Mouse (Mus musculus): ENCODE data around the gene Prr5. TPM values are rescaled to one million over a fixed set of nuclear protein-coding genes. Genes with fewer than 3 reads are reported as not detected.

Gene Prr5
- polyA plus RNA-seq, 1 experiment from 2014 or later, result 9.2 TPM

DNA sequence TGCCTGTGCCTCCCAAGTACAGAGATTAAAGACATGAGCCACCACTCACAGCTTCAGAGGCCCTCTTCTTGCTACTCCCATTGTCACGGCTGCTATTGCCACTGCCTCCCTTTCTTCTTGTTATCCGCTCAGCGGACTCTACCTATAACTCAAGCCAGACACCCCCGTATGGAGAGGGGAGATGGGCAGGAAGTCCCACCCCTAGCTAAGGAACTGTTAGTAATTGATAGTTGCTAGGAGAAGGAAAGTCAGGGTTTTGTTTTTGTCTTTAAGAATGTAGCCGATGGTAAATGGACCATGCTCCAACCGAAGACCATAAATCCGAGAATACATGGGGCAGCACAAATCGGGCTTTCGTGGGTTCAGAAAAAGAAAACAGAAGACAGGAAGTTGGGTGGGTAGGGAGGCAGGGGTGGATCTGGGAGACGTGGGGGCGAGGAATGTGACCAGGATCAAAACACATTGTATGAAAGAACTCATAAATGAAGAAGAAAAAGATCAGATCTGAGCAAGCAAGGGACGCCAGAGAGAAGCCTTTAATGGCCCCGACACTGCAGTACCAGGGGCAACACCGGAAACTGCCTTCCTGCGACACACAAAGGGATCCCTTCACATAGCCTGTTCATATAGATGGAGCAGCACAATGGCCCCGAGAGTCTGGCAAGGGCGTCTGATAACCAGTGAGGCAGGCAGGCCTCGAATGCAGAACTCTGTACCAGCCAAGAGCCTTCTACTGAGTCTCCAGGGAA is 62.4 kb downstream of the Prr5 start:
- no peaks in the 10 kb centered on the region for H3K9me3 ChIP-seq (ENCODE audit: low read length)
- H3K4me1 ChIP-seq (ENCODE audit: insufficient read depth, low read depth, low read length), result no peaks in the 10 kb centered on the region
- no peaks in the 10 kb centered on the region for H3K36me3 ChIP-seq (ENCODE audit: insufficient read depth, low read length)
- ATAC-seq (no peak), DNase-seq (ENCODE audit: low spot score) (no peak)
- no peak overlapping the region for H3K27ac ChIP-seq (ENCODE audit: low read length)
- 61% methylated on average over 18 of the region's 18 CpGs for WGBS
- H3K27me3 ChIP-seq (replicated peaks; ENCODE audit: insufficient read depth, low read length), result no peaks in the 10 kb centered on the region
- no peak for TF ChIP-seq CTCF (IDR thresholded peaks at IDR 0.05)
- TF ChIP-seq EP300 (IDR thresholded peaks at IDR 0.05), result no peak
- no peak overlapping the region for H3K9ac ChIP-seq (replicated peaks; ENCODE audit: low read depth)
- H3K4me2 ChIP-seq (replicated peaks; ENCODE audit: low read depth, low read length), result no peak overlapping the region
- H3K4me3 ChIP-seq (ENCODE audit: low read depth, low read length), result no peak overlapping the region

DNA sequence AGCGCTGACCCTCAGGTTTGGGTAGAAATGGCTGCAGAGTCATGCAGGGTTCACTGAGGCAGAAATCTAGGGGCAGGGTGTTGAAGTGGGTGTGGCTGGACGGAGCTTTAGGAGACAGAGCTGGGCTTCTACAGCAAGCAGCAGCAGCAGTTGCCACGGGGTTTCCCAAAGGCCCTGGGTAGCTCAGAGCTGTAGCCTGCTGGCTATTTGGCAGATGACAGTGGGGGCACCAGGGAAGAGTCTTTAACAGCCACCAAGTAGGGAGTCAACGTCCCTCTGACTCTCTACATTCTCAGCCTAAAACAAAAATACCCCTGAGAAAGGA is 63.0 kb downstream of the Prr5 start:
- no peak for TF ChIP-seq EP300 (IDR thresholded peaks at IDR 0.05)
- TF ChIP-seq CTCF (IDR thresholded peaks at IDR 0.05), result no peak
- no peaks in the 10 kb centered on the region for H3K27me3 ChIP-seq (replicated peaks; ENCODE audit: insufficient read depth, low read length)
- ATAC-seq (no peak), DNase-seq (ENCODE audit: low spot score) (no peak)
- no peaks in the 10 kb centered on the region for H3K36me3 ChIP-seq (ENCODE audit: insufficient read depth, low read length)
- no peaks in the 10 kb centered on the region for H3K4me1 ChIP-seq (ENCODE audit: insufficient read depth, low read depth, low read length)
- WGBS, result 83% methylated on average over 4 of the region's 4 CpGs
- no peak overlapping the region for H3K4me2 ChIP-seq (replicated peaks; ENCODE audit: low read depth, low read length)
- H3K9ac ChIP-seq (replicated peaks; ENCODE audit: low read depth), result no peak overlapping the region
- H3K4me3 ChIP-seq (ENCODE audit: low read depth, low read length), result no peak overlapping the region
- no peaks in the 10 kb centered on the region for H3K9me3 ChIP-seq (ENCODE audit: low read length)
- no peak overlapping the region for H3K27ac ChIP-seq (ENCODE audit: low read length)

DNA sequence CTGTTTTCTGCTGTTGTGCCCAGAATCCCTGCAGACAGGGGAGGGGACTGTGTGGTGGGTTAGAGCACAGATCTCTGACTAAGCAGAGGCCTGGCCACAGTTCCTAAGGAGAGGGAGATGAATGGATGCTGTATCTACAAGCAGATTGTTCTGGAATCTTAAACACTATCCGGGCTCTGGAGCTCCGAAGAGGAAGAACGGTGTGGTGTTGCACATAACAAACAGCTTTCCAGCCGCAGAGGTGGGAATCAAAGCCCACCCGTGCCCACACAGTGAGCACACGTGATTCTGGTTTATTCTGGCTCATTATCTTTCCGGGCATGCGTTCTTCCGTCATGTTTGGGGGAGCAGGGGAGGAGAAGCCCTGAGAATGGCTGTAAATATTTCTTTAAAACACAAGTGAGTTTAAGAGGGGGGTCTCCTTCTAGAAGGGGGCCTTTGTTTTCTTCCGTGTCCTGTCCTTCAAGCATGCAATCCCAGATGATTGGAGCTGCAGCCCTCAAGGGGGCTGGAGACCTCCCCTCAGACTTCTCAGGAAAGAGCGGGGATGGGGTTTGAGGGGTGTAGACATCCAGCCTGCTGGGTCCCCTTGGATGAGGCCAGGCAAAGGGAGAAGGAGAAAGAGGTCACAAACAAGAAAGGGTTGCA is 67.0 kb downstream of the Prr5 start:
- no peaks in the 10 kb centered on the region for H3K4me1 ChIP-seq (ENCODE audit: insufficient read depth, low read depth, low read length)
- no peak overlapping the region for H3K9ac ChIP-seq (replicated peaks; ENCODE audit: low read depth)
- H3K4me3 ChIP-seq (ENCODE audit: low read depth, low read length), result no peak overlapping the region
- ATAC-seq, result no peak
- no peak for DNase-seq (ENCODE audit: low spot score)
- no peaks in the 10 kb centered on the region for H3K9me3 ChIP-seq (ENCODE audit: low read length)
- no peak overlapping the region for H3K4me2 ChIP-seq (replicated peaks; ENCODE audit: low read depth, low read length)
- WGBS, result 73% methylated on average over 11 of the region's 11 CpGs
- no peaks in the 10 kb centered on the region for H3K27me3 ChIP-seq (replicated peaks; ENCODE audit: insufficient read depth, low read length)
- TF ChIP-seq CTCF (IDR thresholded peaks at IDR 0.05), result no peak
- no peak for TF ChIP-seq EP300 (IDR thresholded peaks at IDR 0.05)
- H3K27ac ChIP-seq (ENCODE audit: low read length), result no peak overlapping the region
- no peaks in the 10 kb centered on the region for H3K36me3 ChIP-seq (ENCODE audit: insufficient read depth, low read length)

DNA sequence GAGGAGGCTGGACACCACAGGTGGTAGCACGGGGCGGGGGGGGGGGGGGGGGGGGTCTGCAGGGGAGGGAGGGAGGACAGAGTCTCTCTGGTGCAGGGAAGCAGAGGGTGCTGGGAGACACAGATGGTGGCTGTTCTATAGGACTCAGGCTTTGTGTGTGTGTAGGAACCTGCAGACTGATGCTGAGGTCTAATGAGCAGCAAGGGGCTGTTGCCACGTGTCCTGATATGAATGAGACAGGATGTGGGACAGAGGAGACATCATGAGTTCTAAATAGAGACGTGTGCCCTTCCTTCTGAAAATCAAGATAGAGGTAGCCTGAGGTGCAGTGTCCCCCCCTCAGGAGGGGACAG is 67.5 kb downstream of the Prr5 start:
- no peaks in the 10 kb centered on the region for H3K27me3 ChIP-seq (replicated peaks; ENCODE audit: insufficient read depth, low read length)
- WGBS, result 52% methylated on average over 2 of the region's 4 CpGs
- ATAC-seq, result no peak
- no peak overlapping the region for H3K4me2 ChIP-seq (replicated peaks; ENCODE audit: low read depth, low read length)
- DNase-seq (ENCODE audit: low spot score), result no peak
- no peak for TF ChIP-seq EP300 (IDR thresholded peaks at IDR 0.05)
- TF ChIP-seq CTCF (IDR thresholded peaks at IDR 0.05), result no peak
- no peaks in the 10 kb centered on the region for H3K9me3 ChIP-seq (ENCODE audit: low read length)
- H3K9ac ChIP-seq (replicated peaks; ENCODE audit: low read depth), result no peak overlapping the region
- H3K4me3 ChIP-seq (ENCODE audit: low read depth, low read length), result no peak overlapping the region
- no peak overlapping the region for H3K27ac ChIP-seq (ENCODE audit: low read length)
- no peaks in the 10 kb centered on the region for H3K4me1 ChIP-seq (ENCODE audit: insufficient read depth, low read depth, low read length)
- no peaks in the 10 kb centered on the region for H3K36me3 ChIP-seq (ENCODE audit: insufficient read depth, low read length)

DNA sequence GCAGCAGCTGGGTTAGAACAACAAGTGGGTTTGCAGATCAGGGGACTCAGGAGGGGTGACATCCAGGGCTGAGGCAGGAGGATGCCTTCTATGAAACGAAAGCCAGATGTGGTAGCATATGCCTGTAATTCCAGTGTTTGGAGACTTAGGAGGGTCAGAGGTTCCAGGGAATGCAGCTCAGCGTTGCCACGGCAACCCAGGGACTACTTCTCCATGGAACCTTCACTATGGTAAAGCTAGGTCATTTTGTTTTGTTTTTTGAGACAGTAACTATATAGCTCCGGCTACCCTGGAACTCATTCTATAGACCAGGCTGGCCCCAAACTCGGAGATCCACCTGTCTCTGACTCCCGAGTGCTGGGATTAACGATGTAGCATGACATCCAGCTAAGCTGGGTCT is 68.8 kb downstream of the Prr5 start:
- DNase-seq (ENCODE audit: low spot score), result no peak
- 88% methylated on average over 7 of the region's 7 CpGs for WGBS
- TF ChIP-seq EP300 (IDR thresholded peaks at IDR 0.05), result no peak
- TF ChIP-seq CTCF (IDR thresholded peaks at IDR 0.05), result no peak
- Histone ChIP-seq H3K36me3 (ENCODE audit: insufficient read depth, low read length) (no peaks in the 10 kb centered on the region), H3K4me2 (replicated peaks; ENCODE audit: low read depth, low read length) (no peak overlapping the region), H3K9me3 (ENCODE audit: low read length) (no peaks in the 10 kb centered on the region), H3K27ac (ENCODE audit: low read length) (no peak overlapping the region), H3K4me1 (ENCODE audit: insufficient read depth, low read depth, low read length) (no peaks in the 10 kb centered on the region), H3K4me3 (ENCODE audit: low read depth, low read length) (no peak overlapping the region), H3K9ac (replicated peaks; ENCODE audit: low read depth) (no peak overlapping the region), H3K27me3 (replicated peaks; ENCODE audit: insufficient read depth, low read length) (no peaks in the 10 kb centered on the region)
- no peak for ATAC-seq

DNA sequence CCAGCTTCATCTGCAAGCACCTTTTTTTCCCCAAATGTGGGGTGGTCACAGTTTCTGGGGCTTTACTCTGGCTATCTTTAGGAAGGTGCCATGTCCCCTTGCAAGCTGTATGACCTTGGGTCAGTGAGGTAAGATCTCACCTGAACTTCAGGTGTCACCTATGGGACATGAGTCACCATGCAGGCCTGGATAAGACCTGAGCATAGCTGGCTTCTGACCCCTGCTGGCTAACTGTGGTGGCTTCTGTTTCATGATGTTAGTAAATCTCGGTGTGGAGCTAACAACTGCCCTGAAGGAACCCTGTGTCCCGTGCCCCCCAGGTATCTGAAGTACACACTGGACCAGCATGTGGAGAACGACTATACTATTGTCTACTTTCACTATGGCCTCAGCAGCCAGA is 72.2 kb downstream of the Prr5 start:
- 58% methylated on average over 3 of the region's 3 CpGs for WGBS

More for the DNA sequence above, 72.2 kb downstream of the Prr5 start:
- Histone ChIP-seq H3K4me3 (ENCODE audit: low read depth, low read length) (no peak overlapping the region), H3K27ac (ENCODE audit: low read length) (no peak overlapping the region), H3K4me1 (ENCODE audit: insufficient read depth, low read depth, low read length) (no peaks in the 10 kb centered on the region), H3K9me3 (ENCODE audit: low read length) (no peaks in the 10 kb centered on the region), H3K27me3 (replicated peaks; ENCODE audit: insufficient read depth, low read length) (no peaks in the 10 kb centered on the region), H3K4me2 (replicated peaks; ENCODE audit: low read depth, low read length) (no peak overlapping the region), H3K9ac (replicated peaks; ENCODE audit: low read depth) (no peak overlapping the region), H3K36me3 (ENCODE audit: insufficient read depth, low read length) (no peaks in the 10 kb centered on the region)
- peak; percentile 65 for TF ChIP-seq CTCF (IDR thresholded peaks at IDR 0.05)
- TF ChIP-seq EP300 (IDR thresholded peaks at IDR 0.05), result no peak
- ATAC-seq (no peak; the same call in 1 of the 2 replicates), DNase-seq (ENCODE audit: low spot score) (no peak)
